Mouse (Mus musculus): Measurements from ENCODE around the gene Dera.

GRCm38 (mm10) chr6:137796596-137797567, 42.5 kb downstream of the Dera start:
- TF ChIP-seq ZNF384 (IDR thresholded peaks at IDR 0.05; ENCODE audit: low read depth, low read length) = no peak
- TF ChIP-seq MAFK (IDR thresholded peaks at IDR 0.05; ENCODE audit: insufficient read depth, low read depth, low read length) = no peak
- no peak for TF ChIP-seq CHD2 (IDR thresholded peaks at IDR 0.05; ENCODE audit: low read depth, low read length)
